Mouse (Mus musculus): Measurements from ENCODE around the gene Aprt. TPM values are rescaled to one million over a fixed set of nuclear protein-coding genes. Genes with fewer than 3 reads are reported as not detected.
"Not testable (repeated sequence)": the region's sequence is repeated elsewhere in the genome, so short reads cannot be mapped to it uniquely, and the experiment has no call there.

The Aprt gene
- polyA plus RNA-seq, 1 experiment: 136 TPM

DNA sequence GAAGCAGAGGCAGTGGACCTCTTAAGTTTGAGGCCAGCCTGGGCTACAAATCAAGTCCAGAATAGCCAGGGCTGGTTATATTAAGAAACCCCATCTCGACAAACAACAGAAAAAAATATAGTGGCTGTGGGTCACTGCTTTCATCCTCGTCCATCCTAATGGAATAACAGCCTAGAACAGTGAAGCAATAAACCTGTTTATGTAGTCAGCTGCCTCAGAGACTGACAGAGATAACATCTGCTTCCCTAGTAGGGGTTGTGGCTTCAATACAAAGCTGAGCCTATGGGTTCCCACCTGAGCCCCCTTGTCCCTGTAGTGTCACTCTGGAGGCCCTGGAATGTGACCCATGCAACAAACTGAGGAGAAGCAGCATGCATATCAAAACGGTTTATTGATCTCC, 2.4 kb downstream of the Aprt start:
- Histone ChIP-seq H3K27me3 (ENCODE audit: control insufficient read depth, insufficient read depth, low read length) (no peaks in the 10 kb centered on the region), H3K4me3 (ENCODE audit: control insufficient read depth, insufficient read depth, low read length) (no peak overlapping the region), H3K36me3 (ENCODE audit: control insufficient read depth, insufficient read depth, low read length) (peaks cover 24% of the 10 kb centered on the region), H3K27ac (ENCODE audit: control insufficient read depth, insufficient read depth, low read length) (no peak overlapping the region), H3K4me1 (replicated peaks; ENCODE audit: control insufficient read depth, insufficient read depth, low read length) (peaks cover 24% of the 10 kb centered on the region)
- WGBS: 80% methylated on average over 3 of the region's 3 CpGs
- TF ChIP-seq POLR2A (IDR thresholded peaks at IDR 0.05; ENCODE audit: control insufficient read depth, extremely low read depth, insufficient read depth, low read length, poor library complexity) (no peak), CTCF (IDR thresholded peaks at IDR 0.05; ENCODE audit: borderline replicate concordance, control insufficient read depth, extremely low read depth, insufficient read depth, low read length, poor library complexity) (no peak)
- DNase-seq: no peak

DNA sequence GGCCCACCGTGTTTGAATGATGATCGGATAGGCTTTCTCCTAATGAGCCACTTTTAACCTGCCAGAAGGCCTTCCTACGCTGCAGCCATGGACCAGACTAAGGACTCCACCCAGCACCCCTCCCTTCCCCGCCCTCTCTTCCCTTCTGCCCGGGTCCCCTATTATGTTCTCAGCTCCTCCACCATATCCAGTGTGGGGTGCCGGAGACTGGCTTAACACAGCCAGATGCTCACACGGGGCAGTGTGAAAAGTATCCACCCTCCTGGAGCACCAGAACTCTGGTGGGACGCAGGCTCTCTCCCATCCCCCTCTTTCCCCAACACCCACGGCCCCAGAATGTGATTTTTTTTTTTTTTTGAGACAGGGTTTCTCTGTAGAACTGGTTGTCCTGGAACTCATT, 3.1 kb downstream of the Aprt start:
- Histone ChIP-seq H3K27ac (ENCODE audit: control insufficient read depth, insufficient read depth, low read length) (no peak overlapping the region), H3K36me3 (ENCODE audit: control insufficient read depth, insufficient read depth, low read length) (peaks cover 24% of the 10 kb centered on the region), H3K27me3 (ENCODE audit: control insufficient read depth, insufficient read depth, low read length) (no peaks in the 10 kb centered on the region), H3K4me3 (ENCODE audit: control insufficient read depth, insufficient read depth, low read length) (no peak overlapping the region), H3K4me1 (replicated peaks; ENCODE audit: control insufficient read depth, insufficient read depth, low read length) (peaks cover 30% of the 10 kb centered on the region)
- 88% methylated on average over 9 of the region's 9 CpGs for WGBS
- TF ChIP-seq POLR2A (IDR thresholded peaks at IDR 0.05; ENCODE audit: control insufficient read depth, extremely low read depth, insufficient read depth, low read length, poor library complexity) (no peak), CTCF (IDR thresholded peaks at IDR 0.05; ENCODE audit: borderline replicate concordance, control insufficient read depth, extremely low read depth, insufficient read depth, low read length, poor library complexity) (no peak)
- DNase-seq: no peak

DNA sequence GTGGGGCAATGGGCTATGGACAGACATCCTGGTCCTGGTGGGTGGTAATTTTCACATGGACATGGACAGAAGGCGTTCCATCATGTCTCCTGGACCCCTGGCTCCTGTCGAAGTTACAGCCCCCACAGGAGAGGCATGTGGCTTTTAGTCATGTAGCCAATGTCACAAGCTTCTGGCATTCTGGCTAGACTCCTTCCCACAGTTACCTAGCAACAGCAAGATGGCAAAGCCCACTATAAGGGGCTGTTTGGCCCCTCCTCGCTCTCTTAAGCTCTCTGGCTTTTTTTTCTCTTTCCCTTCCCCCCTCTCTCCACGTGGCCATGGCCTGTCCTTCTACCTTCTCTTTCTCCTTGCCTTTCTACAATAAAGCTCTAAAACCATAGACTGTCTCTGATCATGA, 3.5 kb downstream of the Aprt start:
- not testable (repeated sequence) for DNase-seq; H3K27ac ChIP-seq (ENCODE audit: control insufficient read depth, insufficient read depth, low read length); H3K27me3 ChIP-seq (ENCODE audit: control insufficient read depth, insufficient read depth, low read length); H3K4me3 ChIP-seq (ENCODE audit: control insufficient read depth, insufficient read depth, low read length)
- 80% methylated on average over 4 of the region's 4 CpGs for WGBS
- Histone ChIP-seq H3K36me3 (ENCODE audit: control insufficient read depth, insufficient read depth, low read length) (peaks cover 24% of the 10 kb centered on the region), H3K4me1 (replicated peaks; ENCODE audit: control insufficient read depth, insufficient read depth, low read length) (peaks cover 30% of the 10 kb centered on the region)

DNA sequence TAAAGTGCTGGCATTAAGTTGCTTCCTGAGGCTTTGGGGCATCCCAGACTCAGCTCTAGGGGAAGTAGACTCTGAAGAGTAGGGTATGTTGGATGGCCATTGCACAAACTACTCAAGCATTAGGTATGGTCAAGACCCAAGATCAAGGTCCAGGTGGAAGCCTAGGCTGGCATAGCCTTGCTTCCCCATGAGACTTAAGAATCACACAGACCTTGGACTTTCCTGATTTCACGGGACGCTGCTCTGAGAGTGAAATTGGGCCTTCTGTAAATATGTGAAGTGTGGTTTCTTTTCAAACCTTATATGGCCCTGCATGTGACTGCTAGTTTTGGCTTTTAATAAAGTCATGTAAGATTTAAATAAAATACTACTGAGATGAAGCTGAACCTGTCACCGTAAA, 4.0 kb downstream of the Aprt start:
- no peak overlapping the region for H3K4me3 ChIP-seq (ENCODE audit: control insufficient read depth, insufficient read depth, low read length)
- no peak for DNase-seq
- TF ChIP-seq POLR2A (IDR thresholded peaks at IDR 0.05; ENCODE audit: control insufficient read depth, extremely low read depth, insufficient read depth, low read length, poor library complexity) (no peak), CTCF (IDR thresholded peaks at IDR 0.05; ENCODE audit: borderline replicate concordance, control insufficient read depth, extremely low read depth, insufficient read depth, low read length, poor library complexity) (no peak)
- H3K36me3 ChIP-seq (ENCODE audit: control insufficient read depth, insufficient read depth, low read length): peaks cover 24% of the 10 kb centered on the region
- H3K27ac ChIP-seq (ENCODE audit: control insufficient read depth, insufficient read depth, low read length): no peak overlapping the region
- WGBS: 96% methylated on average over 3 of the region's 3 CpGs
- no peaks in the 10 kb centered on the region for H3K27me3 ChIP-seq (ENCODE audit: control insufficient read depth, insufficient read depth, low read length)
- peaks cover 30% of the 10 kb centered on the region for H3K4me1 ChIP-seq (replicated peaks; ENCODE audit: control insufficient read depth, insufficient read depth, low read length)

- Histone ChIP-seq H3K27ac (ENCODE audit: control insufficient read depth, insufficient read depth, low read length) (no peak overlapping the region), H3K4me3 (ENCODE audit: control insufficient read depth, insufficient read depth, low read length) (no peak overlapping the region), H3K27me3 (ENCODE audit: control insufficient read depth, insufficient read depth, low read length) (no peaks in the 10 kb centered on the region), H3K4me1 (replicated peaks; ENCODE audit: control insufficient read depth, insufficient read depth, low read length) (peaks cover 36% of the 10 kb centered on the region), H3K36me3 (ENCODE audit: control insufficient read depth, insufficient read depth, low read length) (peaks cover 24% of the 10 kb centered on the region)
- WGBS: 98% methylated on average over 17 of the region's 17 CpGs
- no peak for DNase-seq
- TF ChIP-seq CTCF (IDR thresholded peaks at IDR 0.05; ENCODE audit: borderline replicate concordance, control insufficient read depth, extremely low read depth, insufficient read depth, low read length, poor library complexity): no peak
- TF ChIP-seq POLR2A (IDR thresholded peaks at IDR 0.05; ENCODE audit: control insufficient read depth, extremely low read depth, insufficient read depth, low read length, poor library complexity): no peak
Observed at GRCm38 (mm10) chr8:122571750-122572267, 4.9 kb downstream of the Aprt start.

- peaks cover 33% of the 10 kb centered on the region for H3K4me1 ChIP-seq (replicated peaks; ENCODE audit: control insufficient read depth, insufficient read depth, low read length)
- no peak overlapping the region for H3K27ac ChIP-seq (ENCODE audit: control insufficient read depth, insufficient read depth, low read length)
- 96% methylated on average over 11 of the region's 11 CpGs for WGBS
- H3K27me3 ChIP-seq (ENCODE audit: control insufficient read depth, insufficient read depth, low read length): no peaks in the 10 kb centered on the region
- H3K4me3 ChIP-seq (ENCODE audit: control insufficient read depth, insufficient read depth, low read length): no peak overlapping the region
- H3K36me3 ChIP-seq (ENCODE audit: control insufficient read depth, insufficient read depth, low read length): peaks cover 24% of the 10 kb centered on the region
- DNase-seq: no peak
- TF ChIP-seq POLR2A (IDR thresholded peaks at IDR 0.05; ENCODE audit: control insufficient read depth, extremely low read depth, insufficient read depth, low read length, poor library complexity) (no peak), CTCF (IDR thresholded peaks at IDR 0.05; ENCODE audit: borderline replicate concordance, control insufficient read depth, extremely low read depth, insufficient read depth, low read length, poor library complexity) (no peak)
Observed at GRCm38 (mm10) chr8:122571153-122571552, 5.6 kb downstream of the Aprt start.

DNA sequence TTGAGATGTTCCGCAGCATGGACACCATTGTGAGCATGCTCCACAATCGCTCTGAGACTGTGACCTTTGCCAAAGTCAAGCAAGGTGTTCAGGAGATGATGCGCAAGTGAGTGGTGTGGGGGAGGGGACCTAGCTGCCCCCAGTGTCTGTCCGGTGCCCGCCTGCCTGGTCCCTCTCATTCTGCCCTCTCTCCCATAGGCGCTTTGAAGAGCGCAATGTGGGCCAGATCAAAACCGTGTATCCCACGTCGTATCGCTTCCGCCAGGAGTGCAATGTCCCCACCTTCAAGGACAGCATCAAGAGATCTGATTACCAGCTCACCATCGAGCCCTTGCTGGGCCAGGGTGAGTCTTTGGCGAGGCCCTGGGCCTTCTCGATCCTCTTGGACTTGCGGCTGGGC, 6.7 kb downstream of the Aprt start:
- no peak for TF ChIP-seq CTCF (IDR thresholded peaks at IDR 0.05; ENCODE audit: borderline replicate concordance, control insufficient read depth, extremely low read depth, insufficient read depth, low read length, poor library complexity)
- TF ChIP-seq POLR2A (IDR thresholded peaks at IDR 0.05; ENCODE audit: control insufficient read depth, extremely low read depth, insufficient read depth, low read length, poor library complexity): no peak
- DNase-seq: no peak
- 98% methylated on average over 16 of the region's 16 CpGs for WGBS
- Histone ChIP-seq H3K4me3 (ENCODE audit: control insufficient read depth, insufficient read depth, low read length) (no peak overlapping the region), H3K27me3 (ENCODE audit: control insufficient read depth, insufficient read depth, low read length) (no peaks in the 10 kb centered on the region), H3K4me1 (replicated peaks; ENCODE audit: control insufficient read depth, insufficient read depth, low read length) (peaks cover 24% of the 10 kb centered on the region), H3K36me3 (ENCODE audit: control insufficient read depth, insufficient read depth, low read length) (peaks cover 24% of the 10 kb centered on the region), H3K27ac (ENCODE audit: control insufficient read depth, insufficient read depth, low read length) (no peak overlapping the region)
